ENCODE assay signal across 8 mouse cellular contexts in genomic region chr2:30132801-30133612, GRCm38 (mm10). TPM values are rescaled to one million over a fixed set of nuclear protein-coding genes. Genes with fewer than 3 reads are reported as not detected.
DNase-seq lines count a peak whose midpoint lies in the region; ATAC-seq and TF ChIP-seq lines count a peak whose summit lies in the region.

No protein-coding gene starts in this region.

- H3K9me3 ChIP-seq in embryonic facial prominence, embryonic 13.5 days = no peaks in the 10 kb centered on the region
- no peaks in the 10 kb centered on the region for H3K9me3 ChIP-seq in limb, embryonic 11.5 days (ENCODE audit: control insufficient read depth, low read length)
- H3K9me3 ChIP-seq in midbrain, embryonic 13.5 days = no peaks in the 10 kb centered on the region

- peaks cover 22% of the 10 kb centered on the region for H3K4me1 ChIP-seq in embryonic facial prominence, embryonic 13.5 days
- H3K4me1 ChIP-seq in limb, embryonic 11.5 days (ENCODE audit: control insufficient read depth, insufficient read depth, low read length) = peaks cover 10% of the 10 kb centered on the region
- H3K4me1 ChIP-seq in midbrain, embryonic 13.5 days (replicated peaks) = peaks cover 28% of the 10 kb centered on the region

- H3K36me3 ChIP-seq in embryonic facial prominence, embryonic 13.5 days = peaks cover 27% of the 10 kb centered on the region
- peaks cover 5% of the 10 kb centered on the region; the same call in 1 of the 2 replicates for H3K36me3 ChIP-seq in limb, embryonic 11.5 days (ENCODE audit: control insufficient read depth, insufficient read depth, low read length)
- H3K36me3 ChIP-seq in midbrain, embryonic 13.5 days = peaks cover 24% of the 10 kb centered on the region

- peak overlapping the region; percentile 94 for H3K4me2 ChIP-seq in embryonic facial prominence, embryonic 13.5 days
- peak overlapping the region; percentile 92 for H3K4me2 ChIP-seq in limb, embryonic 11.5 days (ENCODE audit: low read depth, severe bottlenecking)
- peak overlapping the region; percentile 94 for H3K4me2 ChIP-seq in midbrain, embryonic 13.5 days (replicated peaks)

- ATAC-seq in embryonic facial prominence, embryonic 13.5 days (ENCODE audit: insufficient number of reproducible peaks, insufficient read depth, low FRiP score, low TSS enrichment, low read depth) = no peak
- no peak for ATAC-seq in limb, embryonic 11.5 days (ENCODE audit: insufficient number of reproducible peaks, low FRiP score, low TSS enrichment, low read depth)
- ATAC-seq in midbrain, embryonic 13.5 days = no peak

- H3K9ac ChIP-seq in embryonic facial prominence, embryonic 13.5 days = peak overlapping the region; percentile 86
- peak overlapping the region; percentile 17; the same call in 1 of the 2 replicates for H3K9ac ChIP-seq in limb, embryonic 11.5 days (ENCODE audit: low read length)
- peak overlapping the region; percentile 86; the same call in 1 of the 2 replicates for H3K9ac ChIP-seq in midbrain, embryonic 13.5 days (replicated peaks)

- H3K27ac ChIP-seq in layer of hippocampus, adult 2 months = peak overlapping the region; percentile 92
- peak overlapping the region; percentile 74 for H3K27ac ChIP-seq in embryonic facial prominence, embryonic 13.5 days
- H3K27ac ChIP-seq in limb, embryonic 11.5 days (replicated peaks; ENCODE audit: low read depth, low read length) = peak overlapping the region; percentile 26; the same call in 1 of the 2 replicates
- H3K27ac ChIP-seq in midbrain, embryonic 13.5 days = peak overlapping the region; percentile 35; the same call in 1 of the 2 replicates

- intact Hi-C loops in heart, postnatal 14 days (cut with DNase I) = no loop called here

- H3K27me3 ChIP-seq in embryonic facial prominence, embryonic 13.5 days = no peaks in the 10 kb centered on the region
- H3K27me3 ChIP-seq in limb, embryonic 11.5 days (ENCODE audit: control insufficient read depth, insufficient read depth, low read length) = no peaks in the 10 kb centered on the region
- no peaks in the 10 kb centered on the region for H3K27me3 ChIP-seq in midbrain, embryonic 13.5 days

- peak overlapping the region; percentile 89 for H3K4me3 ChIP-seq in layer of hippocampus, adult 2 months
- peak overlapping the region; percentile 93 for H3K4me3 ChIP-seq in embryonic facial prominence, embryonic 13.5 days
- H3K4me3 ChIP-seq in limb, embryonic 11.5 days (ENCODE audit: low read depth, low read length) = peak overlapping the region; percentile 80
- peak overlapping the region; percentile 87 for H3K4me3 ChIP-seq in midbrain, embryonic 13.5 days (replicated peaks)

- no peak for DNase-seq in layer of hippocampus, adult 2 months (ENCODE audit: low spot score in 2 of 2)
- DNase-seq in layer of hippocampus, adult 9-10 months (ENCODE audit: low spot score) = no peak
- peak; percentile 37 to 50 for DNase-seq in heart, postnatal 14 days
- no peak for DNase-seq in limb, embryonic 11.5 days (ENCODE audit: low spot score)
- DNase-seq in layer of hippocampus, postnatal 10 days (ENCODE audit: low spot score in 2 of 2) = no peak
- DNase-seq in left cerebral cortex, adult 18-20 months (ENCODE audit: low spot score in 2 of 2) = no peak

- no peak for TF ChIP-seq CTCF in layer of hippocampus, adult 2 months (conservative IDR thresholded peaks at IDR 0.05)

- 13% methylated on average over 16 of the region's 16 CpGs for WGBS in embryonic facial prominence, embryonic 13.5 days
- WGBS in limb, embryonic 11.5 days = 31% methylated on average over 16 of the region's 16 CpGs
- WGBS in midbrain, embryonic 13.5 days = 23% methylated on average over 16 of the region's 16 CpGs

RNA-seq across cellular contexts. Expression of gene Tbc1d13, which starts 0.5 kb away (rescaled TPM):
- 10 to 100 TPM; 54.7 to 55.7 TPM for total RNA-seq in layer of hippocampus, adult 2 months (2021)
- polyA plus RNA-seq in embryonic facial prominence, embryonic 13.5 days (2015; fragmentation: Nextera tagmentation; extraction: Ambion mirVana) = 11.1 and 13.7 TPM in 2 replicates
- total RNA-seq in heart, postnatal 14 days (2021) = 10 to 100 TPM; 18.8 to 19.6 TPM
- polyA plus RNA-seq in limb, embryonic 11.5 days (2014; fragmentation: Nextera tagmentation; extraction: Ambion mirVana) = 14.2 and 16.8 TPM in 2 replicates
- polyA plus RNA-seq in midbrain, embryonic 13.5 days (2015; fragmentation: Nextera tagmentation; extraction: Ambion mirVana) = 12.5 and 13.2 TPM in 2 replicates
- 10 to 100 TPM; 72.6 to 73.5 TPM for total RNA-seq in layer of hippocampus, postnatal 10 days (2021)
- 10 to 100 TPM; 43.7 to 50.5 TPM for total RNA-seq in left cerebral cortex, adult 18-20 months (2021)

RNA-seq across cellular contexts. Expression of gene Zer1, which starts 8.6 kb away (rescaled TPM):
- total RNA-seq in layer of hippocampus, adult 2 months (2021) = 100 to 1,000 TPM; 197 to 199 TPM
- 12.7 and 13.5 TPM in 2 replicates for polyA plus RNA-seq in embryonic facial prominence, embryonic 13.5 days (2015; fragmentation: Nextera tagmentation; extraction: Ambion mirVana)
- total RNA-seq in heart, postnatal 14 days (2021) = 10 to 100 TPM; 25.1 to 27.7 TPM
- 6.7 and 8.7 TPM in 2 replicates for polyA plus RNA-seq in limb, embryonic 11.5 days (2014; fragmentation: Nextera tagmentation; extraction: Ambion mirVana)
- polyA plus RNA-seq in midbrain, embryonic 13.5 days (2015; fragmentation: Nextera tagmentation; extraction: Ambion mirVana) = 14.4 and 15.1 TPM in 2 replicates
- total RNA-seq in layer of hippocampus, postnatal 10 days (2021) = 100 to 1,000 TPM; 121 to 126 TPM
- 100 to 1,000 TPM; 146 to 156 TPM for total RNA-seq in left cerebral cortex, adult 18-20 months (2021)

RNA-seq across cellular contexts. Expression of gene Endog, which starts 38.3 kb away (rescaled TPM):
- 10 to 100 TPM; 17.6 to 24.1 TPM for total RNA-seq in layer of hippocampus, adult 2 months (2021)
- polyA plus RNA-seq in embryonic facial prominence, embryonic 13.5 days (2015; fragmentation: Nextera tagmentation; extraction: Ambion mirVana) = 12.4 and 15.2 TPM in 2 replicates
- 10 to 100 TPM; 74.1 to 78.0 TPM for total RNA-seq in heart, postnatal 14 days (2021)
- polyA plus RNA-seq in limb, embryonic 11.5 days (2014; fragmentation: Nextera tagmentation; extraction: Ambion mirVana) = 18.3 and 20.7 TPM in 2 replicates
- polyA plus RNA-seq in midbrain, embryonic 13.5 days (2015; fragmentation: Nextera tagmentation; extraction: Ambion mirVana) = 12.1 and 13.8 TPM in 2 replicates
- total RNA-seq in layer of hippocampus, postnatal 10 days (2021) = 10 to 100 TPM; 23.4 to 24.6 TPM
- total RNA-seq in left cerebral cortex, adult 18-20 months (2021) = 10 to 100 TPM; 19.3 to 23.3 TPM

RNA-seq across cellular contexts. Expression of gene Zdhhc12, which starts 39.6 kb away (rescaled TPM):
- total RNA-seq in layer of hippocampus, adult 2 months (2021) = 1 to 10 TPM; 7.6 to 9.1 TPM
- 24.0 and 25.3 TPM in 2 replicates for polyA plus RNA-seq in embryonic facial prominence, embryonic 13.5 days (2015; fragmentation: Nextera tagmentation; extraction: Ambion mirVana)
- 1 to 10 TPM; 5.2 to 5.6 TPM for total RNA-seq in heart, postnatal 14 days (2021)
- 32.1 and 34.1 TPM in 2 replicates for polyA plus RNA-seq in limb, embryonic 11.5 days (2014; fragmentation: Nextera tagmentation; extraction: Ambion mirVana)
- 18.9 and 19.0 TPM in 2 replicates for polyA plus RNA-seq in midbrain, embryonic 13.5 days (2015; fragmentation: Nextera tagmentation; extraction: Ambion mirVana)
- total RNA-seq in layer of hippocampus, postnatal 10 days (2021) = 10 to 100 TPM; 19.6 to 19.7 TPM
- total RNA-seq in left cerebral cortex, adult 18-20 months (2021) = 1 to 10 TPM; 6.1 to 6.7 TPM

RNA-seq across cellular contexts. Expression of gene Spout1, which starts 45.3 kb away (rescaled TPM):
- total RNA-seq in layer of hippocampus, adult 2 months (2021) = 10 to 100 TPM; 35.4 to 40.0 TPM
- 80.6 and 81.9 TPM in 2 replicates for polyA plus RNA-seq in embryonic facial prominence, embryonic 13.5 days (2015; fragmentation: Nextera tagmentation; extraction: Ambion mirVana)
- total RNA-seq in heart, postnatal 14 days (2021) = 1 to 10 TPM; 5.9 to 6.3 TPM
- 91.6 and 92.6 TPM in 2 replicates for polyA plus RNA-seq in limb, embryonic 11.5 days (2014; fragmentation: Nextera tagmentation; extraction: Ambion mirVana)
- 59.9 and 60.0 TPM in 2 replicates for polyA plus RNA-seq in midbrain, embryonic 13.5 days (2015; fragmentation: Nextera tagmentation; extraction: Ambion mirVana)
- total RNA-seq in layer of hippocampus, postnatal 10 days (2021) = 10 to 100 TPM; 31.2 to 35.3 TPM
- 10 to 100 TPM; 32.5 to 33.9 TPM for total RNA-seq in left cerebral cortex, adult 18-20 months (2021)

Comparison
In these comparisons a context has a peak if more than half of its experiments do, and no peak if none do; other contexts are left out.
1. DNase-seq: peak in heart, postnatal 14 days (2 of 2); none in layer of hippocampus, adult 2 months (0 of 2), layer of hippocampus, adult 9-10 months (single experiment), limb, embryonic 11.5 days (single experiment), layer of hippocampus, postnatal 10 days (0 of 2) and left cerebral cortex, adult 18-20 months (0 of 2).
2. H3K27ac ChIP-seq: peak in every context shown above with its lines; median percentile 92 in layer of hippocampus, adult 2 months; 74 in embryonic facial prominence, embryonic 13.5 days; 35 in midbrain, embryonic 13.5 days; 26 in limb, embryonic 11.5 days.
3. H3K9ac ChIP-seq: peak in every context shown above with its lines; median percentile 86 in embryonic facial prominence, embryonic 13.5 days; 86 in midbrain, embryonic 13.5 days; 17 in limb, embryonic 11.5 days.
4. RNA of gene Zer1, which starts 8.6 kb away (total RNA-seq): 197 to 199 TPM in layer of hippocampus, adult 2 months, 146 to 156 TPM in left cerebral cortex, adult 18-20 months and 121 to 126 TPM in layer of hippocampus, postnatal 10 days; 25.1 to 27.7 TPM in heart, postnatal 14 days; every median in the first group is over 4 times any median in the second.
5. Peak in every context shown above with its lines, with median percentiles within 50 percentile points of each other: H3K4me3 ChIP-seq and H3K4me2 ChIP-seq.